Mouse (Mus musculus) MEL (cell line): ENCODE results near the gene Gne. TPM values are rescaled to one million over a fixed set of nuclear protein-coding genes. Genes with fewer than 3 reads are reported as not detected.

Experiments used
- DNase-seq: peaks from one replicate; pipeline ENCODE4 v3.0.0; 2011; ENCODE audit warnings: low read depth, low spot score
- H3K27ac ChIP-seq: 2 replicates; pipeline ENCODE4 v1.5.1; 2012; ENCODE audit warnings: low read depth, mild to moderate bottlenecking, control low read depth, low read length, moderate library complexity; ENCODE audit not compliant: control insufficient read depth
- H3K27me3 ChIP-seq, 2 experiments: fragments of 150-350 bp in 1 of 2; sonication (generic) in 1 of 2; 2 replicates each; pipeline ENCODE4 v1.6.1; 2012; ENCODE audit warnings: low read length in 2 of 2, mild to moderate bottlenecking in 2 of 2, improper control_type of control experiment in 1 of 2, moderate library complexity in 1 of 2; ENCODE audit not compliant: insufficient read depth in 2 of 2, control insufficient read depth in 1 of 2
- H3K36me3 ChIP-seq, 2 experiments: 2 replicates each; pipeline ENCODE4 v1.6.1; 2012 to 2014; ENCODE audit warnings: low read length in 2 of 2, improper control_type of control experiment in 1 of 2, inconsistent platforms in 1 of 2, mild to moderate bottlenecking in 1 of 2; ENCODE audit not compliant: insufficient read depth in 2 of 2, control insufficient read depth in 1 of 2
- H3K4me1 ChIP-seq, 2 experiments: fragments of 150-350 bp in 1 of 2; sonication (generic) in 1 of 2; 2 replicates each; pipeline ENCODE4 v1.6.1; 2012; ENCODE audit warnings: low read length in 2 of 2, improper control_type of control experiment in 1 of 2, mild to moderate bottlenecking in 1 of 2; ENCODE audit not compliant: insufficient read depth in 2 of 2, control insufficient read depth in 1 of 2
- H3K4me3 ChIP-seq, 2 experiments: fragments of 150-350 bp in 1 of 2; sonication (generic) in 1 of 2; 2 replicates each; pipeline ENCODE4 v1.5.1; 2012; ENCODE audit warnings: low read depth in 2 of 2, low read length in 2 of 2, mild to moderate bottlenecking in 2 of 2, moderate library complexity in 2 of 2, control low read depth in 1 of 2, improper control_type of control experiment in 1 of 2; ENCODE audit not compliant: control insufficient read depth in 1 of 2, insufficient read depth in 1 of 2
- H3K79me2 ChIP-seq: 2 replicates; pipeline ENCODE4 v1.6.1; 2012; ENCODE audit warnings: mild to moderate bottlenecking, low read length, moderate library complexity; ENCODE audit not compliant: control insufficient read depth, poor library complexity, insufficient read depth
- H3K9ac ChIP-seq: 2 replicates; pipeline ENCODE4 v1.6.1; 2012; ENCODE audit warnings: low read depth, mild to moderate bottlenecking, control low read depth, low read length, moderate library complexity; ENCODE audit not compliant: control insufficient read depth, poor library complexity, severe bottlenecking
- H3K9me3 ChIP-seq: fragments of 150-350 bp; sonication (generic); replicated peaks from 2 replicates; pipeline ENCODE4 v1.6.1; 2012; ENCODE audit warnings: mild to moderate bottlenecking, low read length, improper control_type of control experiment, moderate library complexity; ENCODE audit not compliant: insufficient read depth
- CTCF ChIP-seq, 3 experiments: IDR thresholded peaks in 2 of 3; conservative IDR thresholded peaks in 1 of 3; 2 replicates each; pipeline ENCODE4 v1.5.1; 2011 to 2012; ENCODE audit warnings: low read length in 3 of 3, low read depth in 2 of 3, mild to moderate bottlenecking in 2 of 3, improper control_type of control experiment in 1 of 3, inconsistent platforms in 1 of 3, mixed read lengths in 1 of 3, moderate library complexity in 1 of 3; ENCODE audit not compliant: control insufficient read depth in 1 of 3, insufficient read depth in 1 of 3, poor library complexity in 1 of 3, severe bottlenecking in 1 of 3
- E2F4 ChIP-seq: IDR thresholded peaks from 2 replicates; pipeline ENCODE4 v1.6.1; 2011; ENCODE audit warnings: low read depth, low read length, improper control_type of control experiment, borderline replicate concordance
- ELF1 ChIP-seq: IDR thresholded peaks from 2 replicates; pipeline ENCODE4 v1.6.1; 2014; ENCODE audit warnings: low read depth, mild to moderate bottlenecking, inconsistent platforms, low read length, improper control_type of control experiment, moderate library complexity
- MAX ChIP-seq: IDR thresholded peaks from 2 replicates; pipeline ENCODE4 v1.6.1; 2011; ENCODE audit warnings: low read length, improper control_type of control experiment
- MYC ChIP-seq: IDR thresholded peaks from 2 replicates; pipeline ENCODE4 v1.6.1; 2011; ENCODE audit warnings: low read depth, mild to moderate bottlenecking, low read length, improper control_type of control experiment, moderate library complexity
- NRF1 ChIP-seq: IDR thresholded peaks from 2 replicates; pipeline ENCODE4 v1.6.1; 2014; ENCODE audit warnings: low read depth, mild to moderate bottlenecking, inconsistent platforms, low read length, improper control_type of control experiment, moderate library complexity; ENCODE audit not compliant: poor library complexity, insufficient read depth, severe bottlenecking
- POLR2AphosphoS2 ChIP-seq: IDR thresholded peaks from 2 replicates; pipeline ENCODE4 v1.6.1; 2011; ENCODE audit warnings: low read length, improper control_type of control experiment
- RAD21 ChIP-seq: IDR thresholded peaks from 2 replicates; pipeline ENCODE4 v1.6.1; 2011; ENCODE audit warnings: mild to moderate bottlenecking, low read depth, low read length, improper control_type of control experiment
- SMC3 ChIP-seq: IDR thresholded peaks from 2 replicates; pipeline ENCODE4 v1.6.1; 2011; ENCODE audit warnings: low read depth, low read length, improper control_type of control experiment
- TBP ChIP-seq: IDR thresholded peaks from 2 replicates; pipeline ENCODE4 v1.8.0; 2011; ENCODE audit warnings: low read depth, low read length, improper control_type of control experiment
- UBTF ChIP-seq: IDR thresholded peaks from 2 replicates; pipeline ENCODE4 v1.6.1; 2012; ENCODE audit warnings: low read depth, mild to moderate bottlenecking, inconsistent platforms, low read length, improper control_type of control experiment, moderate library complexity, borderline replicate concordance; ENCODE audit not compliant: insufficient read depth
- ZC3H11A ChIP-seq: IDR thresholded peaks from 2 replicates; pipeline ENCODE4 v1.6.1; 2012; ENCODE audit warnings: low read depth, mild to moderate bottlenecking, inconsistent platforms, low read length, improper control_type of control experiment
- ZKSCAN1 ChIP-seq: IDR thresholded peaks from 2 replicates; pipeline ENCODE4 v1.6.1; 2012; ENCODE audit warnings: low read depth, mild to moderate bottlenecking, inconsistent platforms, low read length, improper control_type of control experiment, moderate library complexity
- ZMIZ1 ChIP-seq: IDR thresholded peaks from 2 replicates; pipeline ENCODE4 v1.6.1; 2012; ENCODE audit warnings: low read depth, mild to moderate bottlenecking, inconsistent platforms, low read length, improper control_type of control experiment, moderate library complexity
- ZNF384 ChIP-seq: IDR thresholded peaks from 2 replicates; pipeline ENCODE4 v1.6.1; 2012; ENCODE audit warnings: low read depth, mild to moderate bottlenecking, inconsistent platforms, low read length, improper control_type of control experiment
- polyA plus RNA-seq, 2 experiments: library from polyadenylated mRNA; stranded (reverse) in 1 of 2; unstranded in 1 of 2; fragments of >175 nt in 1 of 2; fragments of >200 nt in 1 of 2; gene quantifications; 2 replicates each; pipeline versions ENCODE4 v1.2.1 to v1.2.4; 2012; ENCODE audit warnings: low replicate concordance in 2 of 2, low read depth in 1 of 2; ENCODE audit not compliant: insufficient read length in 2 of 2, insufficient read depth in 1 of 2, missing spikeins in 1 of 2
- total RNA-seq: library from RNA; depleted of rRNA; stranded (reverse); fragments of 300-350 nt; gene quantifications from 2 replicates; pipeline ENCODE4 v1.2.3, GENCODE M21; 2012

Gene Gne
- total and polyA plus RNA-seq, 3 experiments = 32.4 to 127 (median 53.0) TPM

- no peaks in the 10 kb centered on the region for H3K4me1 ChIP-seq
- no peak overlapping the region for H3K27ac ChIP-seq
These were observed 61.2 kb downstream of the Gne start for GRCm38 (mm10) chr4:44022766-44023165.

GRCm38 (mm10) chr4:44022323-44022722 is 61.7 kb downstream of the Gne start:
- Histone ChIP-seq H3K4me1 (no peaks in the 10 kb centered on the region), H3K9ac (no peak overlapping the region), H3K79me2 (peaks cover 39% of the 10 kb centered on the region), H3K27me3 (no peaks in the 10 kb centered on the region), H3K9me3 (no peaks in the 10 kb centered on the region), H3K4me3 (no peak overlapping the region), H3K36me3 (peaks cover 0 to 38% of the 10 kb centered on the region in 2 experiments; a peak in 2 of 4 replicates), H3K27ac (no peak overlapping the region)
- no peak for DNase-seq
- no peak for TF ChIP-seq ZMIZ1
- no peak for TF ChIP-seq MAX
- no peak for TF ChIP-seq UBTF
- no peak for TF ChIP-seq ZKSCAN1
- no peak for TF ChIP-seq E2F4
- no peak for TF ChIP-seq NRF1
- TF ChIP-seq ZNF384 = no peak
- no peak for TF ChIP-seq CTCF (IDR thresholded peaks at IDR 0.05 in 2 of 3, conservative IDR thresholded peaks at IDR 0.05 in 1 of 3; ENCODE audit: control insufficient read depth in 1 of 3, insufficient read depth in 1 of 3, low read depth in 2 of 3, low read length in 3 of 3, poor library complexity in 1 of 3, severe bottlenecking in 1 of 3)
- no peak for TF ChIP-seq TBP
- TF ChIP-seq SMC3 = no peak

More at GRCm38 (mm10) chr4:44022766-44023165, 61.2 kb downstream of the Gne start:
- H3K9ac ChIP-seq = no peak overlapping the region
- H3K79me2 ChIP-seq = peaks cover 35% of the 10 kb centered on the region
- TF ChIP-seq ZC3H11A (no peak), MYC (no peak), ZKSCAN1 (no peak)
- TF ChIP-seq, all 39 proteins: peak for 0
- H3K36me3 ChIP-seq = peaks cover 0 to 40% of the 10 kb centered on the region in 2 experiments; a peak in 2 of 4 replicates
- DNase-seq = no peak
- no peaks in the 10 kb centered on the region for H3K9me3 ChIP-seq
- H3K4me3 ChIP-seq = no peak overlapping the region
- no peaks in the 10 kb centered on the region for H3K27me3 ChIP-seq

GRCm38 (mm10) chr4:44016791-44017190 is 67.2 kb downstream of the Gne start:
- H3K27me3 ChIP-seq = no peaks in the 10 kb centered on the region
- no peak overlapping the region for H3K4me3 ChIP-seq
- H3K36me3 ChIP-seq = peaks cover 17 to 25% of the 10 kb centered on the region in 2 experiments
- H3K27ac ChIP-seq = no peak overlapping the region
- no peaks in the 10 kb centered on the region for H3K9me3 ChIP-seq
- H3K4me1 ChIP-seq = peaks cover 2 to 20% of the 10 kb centered on the region in 2 experiments; a peak in 3 of 4 replicates
- no peak for DNase-seq
- no peak overlapping the region for H3K9ac ChIP-seq
- TF ChIP-seq POLR2AphosphoS2 = no peak
- no peak for TF ChIP-seq ELF1
- no peak for TF ChIP-seq RAD21
- H3K79me2 ChIP-seq = peaks cover 83% of the 10 kb centered on the region
